In genomic region chr4:117101218-117101617, GRCm38 (mm10) we compare ENCODE assay signal across 9 mouse cellular contexts. TPM values are rescaled to one million over a fixed set of nuclear protein-coding genes. Genes with fewer than 3 reads are reported as not detected.
DNase-seq lines count a peak whose midpoint lies in the region; TF ChIP-seq lines count a peak whose summit lies in the region.
"Had no signal": no experiment of that assay in that cellular context is flagged by ENCODE, and none has a peak within 500 bp of the region (broad histone marks: within the 10 kb centered on the region; RNA-seq: fewer than 3 reads in every experiment).

No protein-coding gene starts in this region.

- H3K36me3 ChIP-seq in small intestine, adult 2 months (ENCODE audit: control insufficient read depth, insufficient read depth, low read length), result no peaks in the 10 kb centered on the region

- peak; percentile 50 for DNase-seq in adrenal gland, postnatal 10 days
- DNase-seq in adrenal gland, postnatal 25 days, result no peak
- peak; percentile 46 for DNase-seq in thymus, postnatal 0 days (ENCODE audit: low spot score)
- no peak for DNase-seq in thymus, postnatal 36 days
- peak; percentile 68 to 79 for DNase-seq in kidney, postnatal 4 days
- DNase-seq in urinary bladder, postnatal 10 days (ENCODE audit: low spot score), result no peak
- no peak for DNase-seq in spleen, adult 18-20 months

- peaks cover 3% of the 10 kb centered on the region; the same call in 1 of the 2 replicates for H3K4me1 ChIP-seq in small intestine, adult 2 months (ENCODE audit: control insufficient read depth, insufficient read depth, insufficient read length, low read length)

- H3K4me3 ChIP-seq in small intestine, adult 2 months (ENCODE audit: low read depth, low read length), result no peak overlapping the region
- H3K4me3 ChIP-seq: neural tube, embryonic 13.5 days had no signal

- H3K27ac ChIP-seq in small intestine, adult 2 months (ENCODE audit: insufficient read depth, low read depth, low read length), result no peak overlapping the region
- H3K27ac ChIP-seq: neural tube, embryonic 13.5 days had no signal

- 50% methylated on average over 7 of the region's 7 CpGs for WGBS in small intestine, adult 2 months

- no peak for TF ChIP-seq POLR2A in small intestine, adult 2 months (IDR thresholded peaks at IDR 0.05; ENCODE audit: low read depth, low read length)

- TF ChIP-seq CTCF in small intestine, adult 2 months (IDR thresholded peaks at IDR 0.05; ENCODE audit: extremely low read depth, insufficient read length, insufficient replicate concordance, low read depth, low read length), result peak; percentile 28; the same call in 1 of the 2 replicates

- H3K27me3 ChIP-seq in small intestine, adult 2 months (ENCODE audit: control insufficient read depth, insufficient read depth, low read length), result peaks cover 8% of the 10 kb centered on the region

RNA-seq across cellular contexts. Expression of gene Ptch2, which starts 5.3 kb away (rescaled TPM):
- total RNA-seq in adrenal gland, postnatal 10 days (2021), result 1 to 10 TPM; 5.1 to 7.8 TPM
- total RNA-seq in adrenal gland, postnatal 25 days (2021), result 5.3 and 9.8 TPM in 2 replicates
- polyA plus RNA-seq in thymus, postnatal 0 days (2015; fragmentation: Nextera tagmentation; extraction: Ambion mirVana), result 0.39 and 0.44 TPM in 2 replicates
- 2.4 and 3.7 TPM in 2 replicates for polyA plus RNA-seq in small intestine, adult 2 months (2012; rRNA removed)

RNA-seq across cellular contexts. Expression of gene Btbd19, which starts 24.3 kb away (rescaled TPM):
- 1 to 10 TPM; 6.0 to 6.4 TPM for total RNA-seq in adrenal gland, postnatal 10 days (2021)
- total RNA-seq in adrenal gland, postnatal 25 days (2021), result 8.3 and 9.4 TPM in 2 replicates
- 15.7 and 19.2 TPM in 2 replicates for polyA plus RNA-seq in thymus, postnatal 0 days (2015; fragmentation: Nextera tagmentation; extraction: Ambion mirVana)
- polyA plus RNA-seq in small intestine, adult 2 months (2012; rRNA removed), result 3.8 and 4.5 TPM in 2 replicates

RNA-seq across cellular contexts. Expression of gene Tctex1d4, which starts 25.4 kb away (rescaled TPM):
- not detected for total RNA-seq in adrenal gland, postnatal 10 days (2021)
- not detected in 2 replicates for total RNA-seq in adrenal gland, postnatal 25 days (2021)
- polyA plus RNA-seq in thymus, postnatal 0 days (2015; fragmentation: Nextera tagmentation; extraction: Ambion mirVana), result 1.0 and 1.8 TPM in 2 replicates
- polyA plus RNA-seq in small intestine, adult 2 months (2012; rRNA removed), result 0.33 and 0.62 TPM in 2 replicates
- polyA plus RNA-seq: neural tube, embryonic 13.5 days had no signal

RNA-seq across cellular contexts. Expression of gene Plk3, which starts 32.5 kb away (rescaled TPM):
- total RNA-seq in adrenal gland, postnatal 10 days (2021), result 10 to 100 TPM in 1 of 2 experiments, 1 to 10 TPM in 1; 4.2 to 13.5 TPM
- 4.6 and 5.2 TPM in 2 replicates for total RNA-seq in adrenal gland, postnatal 25 days (2021)
- 3.4 and 4.1 TPM in 2 replicates for polyA plus RNA-seq in thymus, postnatal 0 days (2015; fragmentation: Nextera tagmentation; extraction: Ambion mirVana)
- polyA plus RNA-seq in small intestine, adult 2 months (2012; rRNA removed), result 23.5 and 23.9 TPM in 2 replicates

RNA-seq across cellular contexts. Expression of gene Rps8, which starts 54.8 kb away (rescaled TPM):
- 1,000 to 10,000 TPM; 1,173 to 1,206 TPM for total RNA-seq in adrenal gland, postnatal 10 days (2021)
- total RNA-seq in adrenal gland, postnatal 25 days (2021), result 876 and 1,008 TPM in 2 replicates
- polyA plus RNA-seq in thymus, postnatal 0 days (2015; fragmentation: Nextera tagmentation; extraction: Ambion mirVana), result 1,163 and 1,165 TPM in 2 replicates
- polyA plus RNA-seq in small intestine, adult 2 months (2012; rRNA removed), result 205 and 258 TPM in 2 replicates

Comparison
In these comparisons a context has a peak if more than half of its experiments do, and no peak if none do; other contexts are left out.
1. DNase-seq: peak in adrenal gland, postnatal 10 days (single experiment), thymus, postnatal 0 days (single experiment) and kidney, postnatal 4 days (2 of 2); none in adrenal gland, postnatal 25 days (single experiment), thymus, postnatal 36 days (0 of 2), urinary bladder, postnatal 10 days (single experiment) and spleen, adult 18-20 months (0 of 2).